Mouse (Mus musculus) urinary bladder, postnatal 4 days (tissue): Measurements from ENCODE around the gene Olfr1039.
"Not testable (repeated sequence)": the region's sequence is repeated elsewhere in the genome, so short reads cannot be mapped to it uniquely, and the experiment has no call there.

ENCODE experiments used
- DNase-seq, 2 experiments: peaks; one replicate each; pipeline ENCODE4 v3.0.0; 2021 to 2022; ENCODE audit warnings: low spot score in 2 of 2

Gene Olfr1039

GRCm38 (mm10) chr2:86135828-86136227, at the start of gene Olfr1039:
Gene Olfr1039, minus strand, starts transcription at chr2:86135928.
- no peak for DNase-seq

DNA sequence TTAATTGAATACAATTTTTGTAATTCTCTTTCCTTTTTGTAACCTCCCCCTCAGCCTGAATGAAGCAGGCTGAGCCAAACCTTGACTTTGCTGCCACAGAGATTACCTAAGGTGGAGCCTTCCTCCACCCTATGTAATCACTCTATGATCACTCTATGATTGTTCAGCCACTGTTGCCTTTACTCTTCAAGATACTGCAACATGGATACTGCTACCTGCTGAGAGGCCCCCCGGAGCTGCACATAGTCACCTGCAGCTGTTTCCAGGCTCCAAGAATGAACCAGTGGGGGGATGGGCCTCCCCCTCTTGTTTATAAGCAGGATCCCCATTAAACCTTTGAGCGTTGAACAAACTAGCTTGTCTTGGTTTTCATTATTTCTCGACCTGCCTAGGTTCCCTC, 44.2 kb upstream of the Olfr1039 start:
- DNase-seq, result no peak

- no peak for DNase-seq
Measured at GRCm38 (mm10) chr2:86177720-86178119, 42.0 kb upstream of the Olfr1039 start, which contains the start of gene Olfr1044. Gene Olfr1044, minus strand, starts transcription at chr2:86177820.

DNA sequence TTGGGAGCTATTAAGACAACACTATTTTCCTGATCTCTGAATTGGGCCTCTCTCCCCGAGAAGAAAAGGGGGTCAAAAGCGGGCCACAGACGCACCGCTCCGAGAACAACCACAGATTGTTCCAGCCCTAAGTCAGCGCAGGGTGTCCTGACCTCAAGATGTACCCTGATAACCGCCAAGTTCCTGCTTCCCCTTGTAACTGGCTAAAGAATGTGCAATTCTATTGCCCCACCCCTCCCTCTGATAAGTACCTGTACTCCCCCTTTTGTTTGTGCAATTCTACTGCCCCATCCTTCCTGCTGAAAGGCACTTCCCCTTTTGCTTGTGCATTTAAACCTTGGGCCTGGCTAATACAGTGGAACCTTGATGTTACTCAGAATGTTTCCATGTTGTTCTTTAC, 39.7 kb upstream of the Olfr1039 start:
- not testable (repeated sequence) for DNase-seq

GRCm38 (mm10) chr2:86167422-86167821, 31.7 kb upstream of the Olfr1039 start, which contains the start of gene Olfr1043:
Gene Olfr1043, minus strand, starts transcription at chr2:86167522.
- no peak for DNase-seq

DNA sequence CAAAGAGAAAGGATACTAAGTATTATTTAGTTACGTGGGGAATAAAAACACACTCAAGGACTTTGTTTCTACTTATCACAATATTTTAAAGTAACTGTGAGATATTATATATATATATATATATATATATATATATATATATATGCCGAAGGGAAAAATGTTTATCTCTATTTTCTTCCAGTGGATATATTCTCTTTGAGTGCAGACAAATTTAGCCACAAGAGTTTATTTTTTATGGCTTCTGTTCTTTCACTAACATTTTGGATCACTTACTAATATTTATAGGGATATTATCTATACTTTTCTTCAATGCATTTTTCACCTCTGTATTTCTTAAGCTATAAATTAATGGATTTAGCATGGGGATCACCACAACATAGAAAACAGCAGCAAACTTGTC, 26.0 kb upstream of the Olfr1039 start, which contains the start of gene Olfr1042:
Gene Olfr1042, minus strand, starts transcription at position 101 of the 400 bp plus-strand sequence.
- DNase-seq, result no peak

- no peak for DNase-seq
Measured at GRCm38 (mm10) chr2:86146632-86147031, 10.9 kb upstream of the Olfr1039 start, which contains the start of gene Olfr1040. Gene Olfr1040, minus strand, starts transcription at chr2:86146732.

- DNase-seq, result no peak
Measured at GRCm38 (mm10) chr2:86087285-86087684, 48.4 kb downstream of the Olfr1039 start, which contains the start of gene Olfr1037. Gene Olfr1037, minus strand, starts transcription at chr2:86087385.

DNA sequence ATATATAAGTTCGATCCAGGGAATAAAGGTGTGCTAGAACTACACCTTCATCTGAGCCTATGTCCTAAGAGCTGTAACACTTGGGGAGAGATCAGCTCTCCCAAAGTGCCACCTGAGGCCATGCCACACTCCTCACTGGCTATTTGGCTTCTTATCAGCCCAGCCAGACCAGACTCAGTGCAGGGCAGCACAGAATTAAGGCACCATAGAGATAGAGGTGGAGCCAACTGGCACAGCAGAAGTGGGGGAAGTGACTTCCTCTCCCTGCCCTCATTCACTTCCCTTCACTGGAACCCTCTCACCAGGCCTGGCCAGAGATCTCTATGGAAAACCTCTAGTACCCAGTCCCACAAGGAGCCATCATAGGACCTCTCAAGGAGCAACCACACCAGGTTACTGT, 55.2 kb downstream of the Olfr1039 start:
- not testable (repeated sequence) for DNase-seq
